Mouse (Mus musculus): Measurements from ENCODE around the gene Catip. TPM values are rescaled to one million over a fixed set of nuclear protein-coding genes. Genes with fewer than 3 reads are reported as not detected.

The Catip gene
- polyA plus RNA-seq, 1 experiment from 2014 or later: 0.50 TPM

DNA sequence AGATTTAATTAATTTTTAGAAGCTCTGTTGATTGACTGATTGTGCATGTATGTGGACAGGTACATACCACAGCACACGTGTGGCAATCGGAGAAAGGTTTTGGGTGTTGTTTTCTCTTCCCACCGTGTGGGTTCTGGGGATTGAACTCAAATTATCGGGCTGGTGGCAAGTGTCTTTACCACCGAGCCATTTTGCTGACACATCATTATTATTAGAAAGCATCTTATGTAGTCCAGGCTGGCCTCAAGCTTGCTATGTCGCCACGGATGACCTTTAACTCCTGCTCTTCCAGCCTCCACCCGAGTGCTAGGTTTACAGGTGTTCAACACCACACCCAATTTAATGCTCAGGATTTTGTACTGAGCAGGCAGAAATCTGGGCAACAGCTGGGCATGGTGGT is 50.8 kb downstream of the Catip start:
- H3K36me3 ChIP-seq (ENCODE audit: control insufficient read depth, insufficient read depth, low read length): no peaks in the 10 kb centered on the region
- H3K27ac ChIP-seq (ENCODE audit: low read depth, low read length): no peak overlapping the region
- H3K27me3 ChIP-seq (replicated peaks; ENCODE audit: control insufficient read depth, insufficient read depth, low read length): no peaks in the 10 kb centered on the region
- WGBS: 82% methylated on average over 8 of the region's 8 CpGs
- H3K9ac ChIP-seq (ENCODE audit: low read length): no peak overlapping the region
- H3K4me1 ChIP-seq (ENCODE audit: control insufficient read depth, insufficient read depth, low read length): no peaks in the 10 kb centered on the region
- no peak overlapping the region for H3K4me3 ChIP-seq (ENCODE audit: low read depth, low read length)
- no peaks in the 10 kb centered on the region for H3K9me3 ChIP-seq (replicated peaks; ENCODE audit: control insufficient read depth, low read length)
- H3K4me2 ChIP-seq (ENCODE audit: low read length): no peak overlapping the region
- no peak for ATAC-seq
- DNase-seq (ENCODE audit: low spot score): no peak

DNA sequence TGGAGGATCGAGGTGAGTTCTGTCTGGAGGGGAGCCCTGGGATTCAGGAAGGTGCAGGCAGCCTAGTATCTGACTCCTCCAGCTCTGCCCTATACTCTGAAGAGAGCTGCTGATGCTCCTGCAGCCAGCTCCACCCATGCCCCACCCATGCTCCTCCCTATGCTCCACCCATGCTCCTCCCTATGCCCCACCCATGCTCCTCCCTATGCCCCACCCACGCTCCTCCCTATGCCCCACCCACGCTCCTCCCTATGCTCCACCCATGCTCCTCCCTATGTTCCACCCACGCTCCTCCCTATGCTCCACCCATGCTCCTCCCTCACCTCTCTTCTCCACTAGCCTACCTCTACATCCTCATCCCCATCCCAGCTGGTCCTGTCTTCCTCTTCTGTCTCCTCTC is 53.2 kb downstream of the Catip start:
- ATAC-seq (no peak), DNase-seq (ENCODE audit: low spot score) (no peak)
- Histone ChIP-seq H3K36me3 (ENCODE audit: control insufficient read depth, insufficient read depth, low read length) (no peaks in the 10 kb centered on the region), H3K9me3 (replicated peaks; ENCODE audit: control insufficient read depth, low read length) (no peaks in the 10 kb centered on the region), H3K9ac (ENCODE audit: low read length) (no peak overlapping the region), H3K4me2 (ENCODE audit: low read length) (no peak overlapping the region), H3K4me3 (ENCODE audit: low read depth, low read length) (no peak overlapping the region), H3K27me3 (replicated peaks; ENCODE audit: control insufficient read depth, insufficient read depth, low read length) (no peaks in the 10 kb centered on the region), H3K27ac (ENCODE audit: low read depth, low read length) (no peak overlapping the region), H3K4me1 (ENCODE audit: control insufficient read depth, insufficient read depth, low read length) (peaks cover 2% of the 10 kb centered on the region; the same call in 1 of the 2 replicates)
- WGBS: 45% methylated on average over 4 of the region's 4 CpGs

MicroRNAs encoded within 50 kb of the gene (microRNA counts, 519-probe panel; counts per million panel counts)
- microRNA mmu-miR-26b: 4,231 counts per million, percentile 50 among the panel's probes with 10 or more counts

Small RNA genes within 50 kb of the gene (microRNA-seq; reads per million reads assigned to microRNA genes)
- gene Mir26b: 14,484 reads per million, percentile 97 among the genes with 10 or more reads in this experiment

Other genes starting within 250 kb of the Catip start
- 7.7 and 9.4 TPM in 2 replicates for gene Tns1, start 237.7 kb upstream of the Catip start, polyA plus RNA-seq (2014; fragmentation: Nextera tagmentation; extraction: Ambion mirVana)
- gene Rufy4, start 236.6 kb upstream of the Catip start, polyA plus RNA-seq (2014; fragmentation: Nextera tagmentation; extraction: Ambion mirVana): 0.24 and 0.27 TPM in 2 replicates
- 0.06 and 0.08 TPM in 2 replicates for gene Cxcr2, start 208.1 kb upstream of the Catip start, polyA plus RNA-seq (2014; fragmentation: Nextera tagmentation; extraction: Ambion mirVana)
- not detected in 2 replicates for gene Cxcr1, start 167.5 kb upstream of the Catip start, polyA plus RNA-seq (2014; fragmentation: Nextera tagmentation; extraction: Ambion mirVana)
- gene Arpc2, start 126.0 kb upstream of the Catip start, polyA plus RNA-seq (2014; fragmentation: Nextera tagmentation; extraction: Ambion mirVana): 341 and 351 TPM in 2 replicates
- 0.17 TPM in 1 of 2 replicates, not detected in the other for gene Gpbar1, start 83.6 kb upstream of the Catip start, polyA plus RNA-seq (2014; fragmentation: Nextera tagmentation; extraction: Ambion mirVana)
- 226 and 231 TPM in 2 replicates for gene Aamp, start 77.4 kb upstream of the Catip start, polyA plus RNA-seq (2014; fragmentation: Nextera tagmentation; extraction: Ambion mirVana)
- gene Pnkd, start 77.2 kb upstream of the Catip start, polyA plus RNA-seq (2014; fragmentation: Nextera tagmentation; extraction: Ambion mirVana): 108 and 114 TPM in 2 replicates
- 3.7 and 4.9 TPM in 2 replicates for gene Tmbim1, start 56.5 kb upstream of the Catip start, polyA plus RNA-seq (2014; fragmentation: Nextera tagmentation; extraction: Ambion mirVana)
- gene Slc11a1, start 13.1 kb downstream of the Catip start, polyA plus RNA-seq (2014; fragmentation: Nextera tagmentation; extraction: Ambion mirVana): 1.9 and 2.4 TPM in 2 replicates
- gene Ctdsp1, start 29.4 kb downstream of the Catip start, polyA plus RNA-seq (2014; fragmentation: Nextera tagmentation; extraction: Ambion mirVana): 19.9 and 22.3 TPM in 2 replicates
- gene Vil1, start 47.3 kb downstream of the Catip start, polyA plus RNA-seq (2014; fragmentation: Nextera tagmentation; extraction: Ambion mirVana): 0.14 and 0.33 TPM in 2 replicates
- 63.2 and 66.1 TPM in 2 replicates for gene Cnot9, start 143.9 kb downstream of the Catip start, polyA plus RNA-seq (2014; fragmentation: Nextera tagmentation; extraction: Ambion mirVana)
- gene Plcd4, start 180.8 kb downstream of the Catip start, polyA plus RNA-seq (2014; fragmentation: Nextera tagmentation; extraction: Ambion mirVana): 3.3 and 3.9 TPM in 2 replicates
- 28.6 and 35.9 TPM in 2 replicates for gene Usp37, start 182.2 kb downstream of the Catip start, polyA plus RNA-seq (2014; fragmentation: Nextera tagmentation; extraction: Ambion mirVana)
- gene Zfp142, start 226.1 kb downstream of the Catip start, polyA plus RNA-seq (2014; fragmentation: Nextera tagmentation; extraction: Ambion mirVana): 5.4 and 8.0 TPM in 2 replicates
- 26.0 and 27.7 TPM in 2 replicates for gene Bcs1l, start 226.2 kb downstream of the Catip start, polyA plus RNA-seq (2014; fragmentation: Nextera tagmentation; extraction: Ambion mirVana)
- 15.4 and 15.8 TPM in 2 replicates for gene Rnf25, start 239.3 kb downstream of the Catip start, polyA plus RNA-seq (2014; fragmentation: Nextera tagmentation; extraction: Ambion mirVana)
- 19.7 and 23.0 TPM in 2 replicates for gene Stk36, start 239.3 kb downstream of the Catip start, polyA plus RNA-seq (2014; fragmentation: Nextera tagmentation; extraction: Ambion mirVana)